Mouse (Mus musculus): Measurements from ENCODE around the gene Lrfn4.

Gene Lrfn4

DNA sequence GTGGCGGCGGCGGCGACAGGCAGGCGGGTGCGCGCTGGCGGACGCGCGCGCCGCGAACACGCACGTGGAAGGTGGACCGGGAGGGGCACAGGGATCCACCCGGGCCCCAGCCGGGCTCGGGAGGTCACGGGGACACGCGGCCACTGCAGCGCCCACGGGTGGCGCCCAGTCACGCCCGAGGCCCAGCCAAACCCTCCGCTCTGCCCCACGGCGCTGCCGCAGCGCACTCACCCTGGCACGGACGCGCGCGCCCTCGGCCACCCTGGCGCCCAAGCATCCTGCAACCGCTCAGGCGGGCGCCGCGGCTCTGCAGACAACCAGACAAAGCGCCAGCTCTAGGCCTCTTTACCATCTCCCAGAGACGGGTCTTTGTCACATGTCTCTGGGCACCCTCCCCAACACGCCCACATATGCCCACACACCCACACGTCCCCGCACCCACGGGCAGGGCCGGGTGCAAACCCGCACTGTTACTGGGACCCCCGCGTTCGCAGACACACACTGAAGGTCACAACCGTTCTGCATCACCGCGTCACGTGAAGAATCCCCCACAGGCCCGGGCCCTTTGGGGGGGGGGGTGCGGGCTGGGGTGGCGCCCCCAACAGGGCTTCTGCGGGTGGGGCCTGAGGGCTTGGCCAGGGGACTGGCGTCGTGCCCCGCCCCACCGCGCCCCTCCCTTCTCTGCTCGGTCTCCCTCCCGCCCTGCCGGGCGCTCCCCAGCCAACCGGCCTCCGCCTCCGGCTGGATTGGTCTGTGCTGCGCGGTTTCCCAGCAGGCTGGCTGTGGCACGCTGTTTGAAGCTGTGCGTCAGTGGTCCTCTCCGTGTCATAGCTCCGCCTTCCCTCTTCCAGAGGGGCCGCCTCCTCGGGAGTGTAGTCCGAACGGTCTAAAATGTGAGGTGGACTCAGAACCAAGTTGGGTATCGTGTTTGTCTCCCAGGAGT lies at the start of gene Lrfn4:
Gene Lrfn4, minus strand, starts transcription at position 517 of the 943 bp plus-strand sequence.
- peak; percentile 19 for DNase-seq (ENCODE audit: low spot score)

DNA sequence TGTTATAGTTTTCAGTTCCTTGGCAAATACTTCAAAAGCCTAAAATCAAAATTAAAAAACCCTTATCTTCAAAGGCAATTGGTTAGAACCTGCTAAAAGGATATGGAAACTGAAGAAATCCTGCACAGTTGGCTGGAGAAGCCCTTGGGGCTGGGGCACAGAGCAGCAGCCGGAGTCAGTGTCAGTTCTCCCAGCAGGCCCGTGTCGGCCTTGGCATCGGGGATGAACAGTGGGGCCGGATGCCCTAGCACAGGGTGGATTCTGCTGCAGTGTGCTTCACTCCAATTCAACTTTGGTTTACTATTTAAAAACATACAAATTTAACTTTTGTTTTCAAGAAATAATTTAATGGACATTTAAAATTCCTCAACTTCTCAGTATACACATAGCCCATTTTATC lies 42.7 kb upstream of the Lrfn4 start:
- DNase-seq (ENCODE audit: low spot score): no peak

DNA sequence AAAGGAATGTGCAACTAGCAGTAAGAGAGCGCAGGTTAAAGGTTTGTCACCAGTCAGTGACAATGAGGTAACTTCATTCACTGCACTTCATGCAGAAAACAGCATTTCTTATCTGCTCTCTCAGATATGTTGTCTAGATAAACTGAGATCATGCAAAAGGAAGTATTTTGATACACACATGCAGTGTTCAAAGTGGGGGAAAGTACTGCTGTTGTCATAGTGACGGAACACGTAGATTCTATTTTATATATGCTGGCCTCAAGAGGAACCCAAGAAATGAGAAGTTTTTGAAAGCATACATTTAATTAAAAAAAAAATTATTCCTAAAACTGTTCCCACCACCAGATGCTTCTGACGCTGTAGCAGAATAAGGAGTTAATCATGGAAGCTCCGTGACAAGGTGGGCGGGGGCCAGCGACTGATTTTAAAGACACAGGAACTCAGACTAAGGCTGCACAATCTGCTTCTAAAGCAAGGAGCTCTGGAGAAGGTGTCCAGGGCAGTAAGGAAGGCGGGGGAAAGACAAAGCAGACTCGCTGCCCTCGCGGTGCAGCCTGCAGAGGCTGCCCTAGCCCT lies 31.5 kb upstream of the Lrfn4 start:
- no peak for DNase-seq (ENCODE audit: low spot score)

DNA sequence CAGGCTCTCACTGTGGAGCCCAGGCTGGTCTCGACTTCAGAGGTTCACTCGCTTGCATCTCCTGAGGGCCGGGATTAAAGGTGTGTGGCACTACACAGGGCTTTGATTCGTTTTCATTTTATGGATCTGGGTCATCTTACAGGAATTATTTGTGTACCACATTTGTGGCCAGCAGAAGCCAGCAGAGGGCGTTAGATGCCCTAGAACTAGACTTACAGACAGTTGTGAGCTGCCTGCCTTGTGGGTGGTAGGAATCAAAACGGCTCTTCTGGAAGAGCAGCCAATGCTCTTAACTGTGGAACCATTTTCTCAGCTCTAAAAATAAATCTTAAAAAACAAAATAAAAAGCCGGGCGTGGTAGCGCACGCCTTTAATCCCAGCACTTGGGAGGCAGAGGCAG lies 28.8 kb upstream of the Lrfn4 start:
- no peak for DNase-seq (ENCODE audit: low spot score)

GRCm38 (mm10) chr19:4635986-4636385 lies 20.5 kb upstream of the Lrfn4 start:
- DNase-seq (ENCODE audit: low spot score): no peak

- peak; percentile 64 for DNase-seq (ENCODE audit: low spot score)
Measured at GRCm38 (mm10) chr19:4628819-4629218, 13.4 kb upstream of the Lrfn4 start.

DNA sequence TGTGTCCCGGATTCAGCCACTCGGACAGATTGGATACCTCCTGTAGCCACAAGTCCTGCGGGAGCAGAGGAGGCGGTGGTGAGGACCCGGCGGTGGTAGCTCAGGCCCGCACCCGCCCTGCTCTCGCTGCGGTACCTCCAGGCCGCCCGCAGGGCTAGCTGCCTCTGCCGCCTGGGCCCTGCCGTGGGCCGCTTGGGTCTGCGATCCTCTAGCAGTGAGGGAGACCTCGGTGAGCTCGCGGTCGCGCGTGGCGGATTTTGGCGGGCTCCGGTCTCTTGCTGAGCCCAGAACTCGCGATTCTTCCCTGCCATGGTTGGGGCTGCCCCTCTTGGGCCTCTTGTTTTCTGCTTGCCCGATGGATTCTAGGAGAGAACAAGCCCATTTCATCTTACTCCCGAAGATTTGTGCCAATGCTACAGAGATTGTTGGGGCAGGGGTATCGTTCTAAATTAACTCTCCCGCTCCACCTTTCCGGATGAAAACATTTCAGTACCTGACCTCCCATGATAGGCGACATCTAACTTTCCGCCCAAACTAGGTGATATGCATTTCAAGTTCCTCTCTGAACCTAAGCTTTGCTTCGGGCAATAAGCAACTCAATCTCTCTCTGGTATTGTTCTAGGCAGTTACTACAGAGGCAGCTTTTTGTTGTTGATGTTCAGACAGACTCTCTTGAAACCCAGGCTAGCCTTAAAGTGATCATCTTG lies 10.5 kb upstream of the Lrfn4 start:
- DNase-seq (ENCODE audit: low spot score): no peak

DNA sequence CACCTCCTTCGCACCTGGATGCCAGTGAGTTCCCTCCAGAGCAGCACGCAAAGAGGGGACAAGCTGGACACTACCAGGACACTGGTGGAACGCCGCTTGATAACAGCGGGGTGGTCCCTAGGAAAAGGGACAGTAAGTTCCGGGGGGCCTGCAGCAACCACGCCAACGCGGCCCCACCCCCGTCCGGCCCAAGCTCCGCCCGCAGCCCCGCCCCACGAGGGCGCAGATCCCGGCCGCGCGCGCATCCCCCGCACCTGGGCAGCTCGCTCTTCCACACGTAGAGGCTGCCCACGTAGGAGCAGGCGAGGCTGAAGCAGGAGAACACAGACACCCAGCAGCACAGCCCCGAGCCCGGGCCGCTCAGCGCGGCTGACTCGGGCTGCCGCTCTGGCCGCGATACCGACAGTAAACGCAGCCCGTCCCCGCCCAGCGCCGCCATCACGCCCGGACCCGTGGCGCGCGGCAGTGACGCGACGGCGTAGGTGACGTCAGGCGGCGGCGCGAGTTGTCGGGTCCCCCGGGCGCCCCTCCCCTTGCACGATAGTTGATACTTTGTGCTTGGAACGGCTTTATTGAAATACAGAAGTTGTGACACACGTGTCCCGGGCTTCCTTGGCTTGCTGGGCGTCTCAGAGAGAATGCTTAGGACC lies 9.8 kb upstream of the Lrfn4 start, which contains the start of gene Rce1:
Gene Rce1, minus strand, starts transcription at position 463 of the 650 bp plus-strand sequence.
- DNase-seq (ENCODE audit: low spot score): peak; percentile 90

- DNase-seq (ENCODE audit: low spot score): no peak
Measured at GRCm38 (mm10) chr19:4624406-4625178, 9.1 kb upstream of the Lrfn4 start.

DNA sequence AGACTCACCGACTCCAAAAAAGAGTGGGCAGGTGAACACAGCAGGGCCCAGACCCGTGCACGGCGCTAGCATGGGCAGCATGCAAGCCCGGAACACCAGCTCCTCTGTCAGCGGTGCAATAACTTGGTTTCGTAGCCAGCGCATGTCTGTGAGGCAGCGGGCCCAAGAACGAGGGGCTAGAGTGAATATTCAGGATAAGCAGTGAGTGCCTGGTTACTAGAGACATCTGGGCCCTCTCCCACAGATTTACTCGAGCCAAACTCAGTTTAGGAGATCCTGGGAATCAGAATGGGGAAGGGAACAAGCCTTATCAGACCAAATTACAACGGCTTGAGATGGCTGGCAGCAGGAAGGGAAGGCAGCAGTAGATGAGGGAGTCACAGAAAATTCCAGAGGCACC lies 8.5 kb upstream of the Lrfn4 start:
- DNase-seq (ENCODE audit: low spot score): no peak

- no peak for DNase-seq (ENCODE audit: low spot score)
Measured at GRCm38 (mm10) chr19:4623419-4623818, 8.0 kb upstream of the Lrfn4 start.

DNA sequence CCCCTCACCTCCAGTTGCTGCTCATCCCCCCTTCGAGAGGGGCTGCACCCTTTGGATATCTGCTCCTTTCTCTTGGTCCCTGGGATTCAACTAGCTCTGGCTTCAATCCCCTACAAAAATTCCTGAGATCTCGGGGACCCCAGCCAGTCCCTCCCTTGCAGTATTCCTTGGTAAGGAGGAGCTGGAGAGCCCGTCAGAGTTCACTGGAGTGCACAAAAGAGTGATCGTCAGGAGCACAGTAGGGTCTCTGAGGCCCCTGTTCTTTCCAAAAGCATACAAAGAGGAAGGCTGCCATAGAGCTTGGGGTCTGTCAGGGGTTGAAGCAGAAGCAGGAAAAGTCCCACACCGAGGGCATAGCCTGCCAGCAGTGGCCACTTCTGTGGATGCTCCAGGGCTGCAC lies 7.3 kb upstream of the Lrfn4 start:
- DNase-seq (ENCODE audit: low spot score): no peak

DNA sequence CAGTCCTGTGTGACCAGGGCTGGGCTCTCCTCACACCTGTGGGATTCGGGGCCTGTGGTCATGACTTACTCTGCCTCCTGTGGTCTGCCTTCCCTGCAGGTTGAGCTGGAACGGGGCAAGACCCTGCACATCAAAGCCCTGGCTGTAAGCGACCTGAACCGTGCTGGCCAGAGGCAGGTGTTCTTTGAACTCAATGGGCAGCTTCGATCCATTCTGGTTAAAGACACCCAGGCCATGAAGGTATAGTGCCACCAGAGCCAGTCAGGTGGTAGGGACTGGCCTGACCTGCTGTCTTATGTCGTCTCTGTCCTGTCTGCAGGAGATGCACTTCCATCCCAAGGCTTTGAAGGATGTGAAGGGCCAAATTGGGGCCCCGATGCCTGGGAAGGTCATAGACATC lies 5.3 kb upstream of the Lrfn4 start:
- DNase-seq (ENCODE audit: low spot score): no peak

- DNase-seq (ENCODE audit: low spot score): no peak
Measured at GRCm38 (mm10) chr19:4619461-4619860, 4.0 kb upstream of the Lrfn4 start.

DNA sequence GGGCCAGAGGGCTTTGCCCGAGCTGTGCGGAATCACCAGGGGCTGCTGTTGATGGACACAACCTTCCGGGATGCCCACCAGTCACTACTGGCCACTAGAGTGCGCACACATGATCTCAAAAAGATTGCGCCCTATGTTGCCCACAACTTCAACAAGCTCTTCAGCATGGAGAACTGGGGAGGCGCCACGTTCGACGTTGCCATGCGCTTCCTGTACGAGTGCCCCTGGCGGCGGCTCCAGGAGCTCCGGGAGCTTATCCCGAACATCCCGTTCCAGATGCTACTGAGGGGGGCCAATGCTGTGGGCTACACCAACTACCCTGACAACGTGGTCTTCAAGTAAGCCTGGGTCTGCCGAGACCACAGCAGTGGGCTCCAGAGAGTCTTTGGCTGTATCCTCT lies 2.7 kb upstream of the Lrfn4 start:
- DNase-seq (ENCODE audit: low spot score): no peak

GRCm38 (mm10) chr19:4616546-4616945 lies 1.1 kb upstream of the Lrfn4 start:
- no peak for DNase-seq (ENCODE audit: low spot score)

DNA sequence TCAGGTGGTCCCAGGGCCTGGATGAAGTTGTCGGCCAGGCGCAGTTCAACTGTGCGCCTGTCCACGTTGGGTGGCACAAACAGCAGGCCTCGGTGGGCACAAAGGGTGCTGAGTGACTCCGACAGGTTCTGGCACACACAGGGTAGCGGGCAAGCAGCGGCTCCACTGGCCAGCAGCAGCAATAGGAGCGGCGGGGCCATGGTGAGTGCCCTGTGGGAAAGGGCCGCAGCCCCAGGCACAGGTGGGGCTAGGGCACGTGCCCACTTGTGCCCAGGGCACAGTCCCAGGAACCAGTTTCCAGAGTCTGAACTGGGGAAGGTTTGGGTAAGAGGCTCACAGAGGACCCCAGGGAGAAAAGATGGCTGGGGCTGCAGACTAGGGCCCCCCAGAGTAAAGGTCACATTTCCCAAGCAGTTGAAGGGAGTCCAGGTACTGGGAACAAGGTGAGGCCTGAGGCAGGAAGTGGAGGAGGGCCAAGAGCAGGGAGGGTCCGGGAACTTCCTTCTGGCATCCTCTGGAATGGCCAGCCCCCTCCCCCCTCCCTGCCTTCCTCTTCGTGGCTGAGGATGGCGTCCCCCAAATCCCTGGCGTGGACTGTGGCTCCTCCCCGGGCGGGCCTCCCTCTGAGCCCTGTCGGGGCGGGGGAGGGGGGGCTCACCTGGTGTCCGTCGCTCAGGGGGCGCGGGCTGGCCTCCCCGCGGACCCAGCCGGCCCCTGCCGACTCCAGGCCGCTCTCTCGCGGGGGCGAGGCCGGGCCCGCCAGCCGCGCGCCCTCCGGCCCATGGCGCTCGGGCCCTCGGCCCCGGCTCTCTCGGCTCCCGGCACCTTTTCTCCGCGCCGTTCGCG lies 939 bp downstream of the Lrfn4 start:
- DNase-seq (ENCODE audit: low spot score): no peak

- no peak for DNase-seq (ENCODE audit: low spot score)
Measured at GRCm38 (mm10) chr19:4613464-4614304, 1.8 kb downstream of the Lrfn4 start.

- DNase-seq (ENCODE audit: low spot score): no peak
Measured at GRCm38 (mm10) chr19:4612181-4612961, 3.1 kb downstream of the Lrfn4 start.
